Mouse (Mus musculus) cerebellum, adult 11-12 months (tissue): ENCODE measurements at regions not wholly inside any gene's neighbourhood (a gene's known extent, or its start where the extent isn't known, plus 50 kb on each side); places are given as distances from the start of the nearest gene placed in this dataset.

Experiments used
- DNase-seq: peaks from one replicate; pipeline ENCODE4 v3.0.0; 2022

GRCm38 (mm10) chr11:33061570-33061969, 85.6 kb downstream of the Fgf18 start:
- no peak for DNase-seq

GRCm38 (mm10) chr11:33060352-33060751, 86.8 kb downstream of the Fgf18 start:
- DNase-seq = no peak

GRCm38 (mm10) chr11:33050216-33050615, 97.0 kb downstream of the Fgf18 start:
- no peak for DNase-seq

- no peak for DNase-seq
Observed at GRCm38 (mm10) chr11:33039854-33040792, 107.1 kb downstream of the Fgf18 start.

- DNase-seq = no peak
Observed at GRCm38 (mm10) chr11:33036367-33036766, 110.8 kb downstream of the Fgf18 start.

- no peak for DNase-seq
Observed at GRCm38 (mm10) chr11:33028920-33029319, 118.3 kb downstream of the Fgf18 start.

GRCm38 (mm10) chr11:33027121-33027520, 120.1 kb downstream of the Fgf18 start:
- no peak for DNase-seq

- DNase-seq = no peak
Observed at GRCm38 (mm10) chr11:33013229-33014185, 133.7 kb downstream of the Fgf18 start.

- no peak for DNase-seq
Observed at GRCm38 (mm10) chr11:33012384-33013160, 134.6 kb downstream of the Fgf18 start.

GRCm38 (mm10) chr11:33008611-33009010, 138.6 kb downstream of the Fgf18 start:
- DNase-seq = no peak

GRCm38 (mm10) chr11:33007826-33008530, 139.2 kb downstream of the Fgf18 start:
- DNase-seq = no peak

GRCm38 (mm10) chr11:33007366-33007765, 139.8 kb downstream of the Fgf18 start:
- DNase-seq = no peak

GRCm38 (mm10) chr11:33005183-33005582, 142.0 kb downstream of the Fgf18 start:
- DNase-seq = no peak

GRCm38 (mm10) chr11:33004603-33005002, 142.6 kb downstream of the Fgf18 start:
- DNase-seq = no peak

- no peak for DNase-seq
Observed at GRCm38 (mm10) chr11:32999684-33000255, 147.4 kb downstream of the Fgf18 start.

- DNase-seq = no peak
Observed at GRCm38 (mm10) chr11:32998687-32999605, 148.3 kb downstream of the Fgf18 start.

GRCm38 (mm10) chr11:32994391-32994790, 152.8 kb downstream of the Fgf18 start:
- DNase-seq = no peak

GRCm38 (mm10) chr11:32993439-32993838, 153.8 kb downstream of the Fgf18 start:
- DNase-seq = no peak

GRCm38 (mm10) chr11:32991036-32991616, 156.1 kb downstream of the Fgf18 start:
- no peak for DNase-seq

- no peak for DNase-seq
Observed at GRCm38 (mm10) chr11:32990201-32990600, 157.0 kb downstream of the Fgf18 start.
